15 mouse cellular contexts compared by ENCODE assay signal in the genomic region with DNA sequence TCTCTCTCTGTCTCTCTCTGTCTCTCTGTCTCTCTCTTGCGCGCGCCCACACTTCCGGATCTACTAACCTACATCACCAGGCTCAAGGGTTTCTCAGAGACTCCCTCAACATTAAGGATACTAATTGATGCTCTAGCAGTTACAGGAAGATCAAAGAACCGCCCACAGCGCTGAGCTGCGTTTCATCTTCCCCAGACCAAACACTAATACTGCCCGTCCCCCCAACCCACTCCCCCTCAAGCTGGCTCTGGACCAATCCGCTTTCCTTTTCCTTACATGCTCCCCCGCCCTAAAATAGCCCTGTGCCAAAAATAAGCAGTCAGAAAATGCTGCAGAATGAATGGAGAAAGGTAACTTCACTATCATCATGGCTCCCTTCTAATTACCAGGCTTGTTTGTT.
DNase-seq lines count a peak whose midpoint lies in the region; ATAC-seq and TF ChIP-seq lines count a peak whose summit lies in the region.
"Had no signal": no experiment of that assay in that cellular context is flagged by ENCODE, and none has a peak within 500 bp of the region (broad histone marks: within the 10 kb centered on the region; RNA-seq: fewer than 3 reads in every experiment).

No protein-coding gene starts in this region.

- H3K4me1 ChIP-seq in forebrain, postnatal 0 days (ENCODE audit: insufficient read depth), result no peaks in the 10 kb centered on the region

- no peak overlapping the region for H3K4me2 ChIP-seq in forebrain, postnatal 0 days (ENCODE audit: low read depth)
- H3K4me2 ChIP-seq: limb, embryonic 12.5 days had no signal

- WGBS in forebrain, postnatal 0 days, result 51% methylated on average over 10 of the region's 10 CpGs

- no peak for TF ChIP-seq CTCF in forebrain, postnatal 0 days (IDR thresholded peaks at IDR 0.05; ENCODE audit: low read depth)

- no peak overlapping the region for H3K9ac ChIP-seq in forebrain, postnatal 0 days
- H3K9ac ChIP-seq: limb, embryonic 12.5 days had no signal

- no peaks in the 10 kb centered on the region for H3K27me3 ChIP-seq in forebrain, postnatal 0 days (ENCODE audit: insufficient read depth, low read length)
- H3K27me3 ChIP-seq: limb, embryonic 12.5 days had no signal

- H3K9me3 ChIP-seq in forebrain, postnatal 0 days (ENCODE audit: low read length), result no peaks in the 10 kb centered on the region
- H3K9me3 ChIP-seq: heart, embryonic 10.5 days; limb, embryonic 12.5 days had no signal

- no peaks in the 10 kb centered on the region for H3K36me3 ChIP-seq in forebrain, postnatal 0 days (ENCODE audit: insufficient read depth)
- H3K36me3 ChIP-seq: heart, embryonic 10.5 days; limb, embryonic 12.5 days had no signal

- ATAC-seq in forebrain, postnatal 0 days, result peak; percentile 62; the same call in 1 of the 2 replicates
- ATAC-seq: intestine, embryonic 16.5 days had no signal

- H3K4me3 ChIP-seq in forebrain, postnatal 0 days (ENCODE audit: low read depth, low read length), result no peak overlapping the region
- H3K4me3 ChIP-seq: heart, embryonic 10.5 days; layer of hippocampus, adult 2 months; limb, embryonic 12.5 days had no signal

- no peak overlapping the region for H3K27ac ChIP-seq in forebrain, postnatal 0 days (ENCODE audit: low read depth, low read length)
- H3K27ac ChIP-seq: heart, embryonic 10.5 days; layer of hippocampus, adult 2 months; limb, embryonic 12.5 days; stomach, postnatal 0 days had no signal

- peak; percentile 25 for DNase-seq in kidney, postnatal 10 days
- no peak for DNase-seq in kidney, adult 11 months
- peak; percentile 5 for DNase-seq in right cerebral cortex, adult 18-20 months
- no peak for DNase-seq in right cerebral cortex, postnatal 36 days (ENCODE audit: low spot score in 2 of 2)
- DNase-seq in forebrain, postnatal 0 days, result peak; percentile 49
- no peak for DNase-seq in spleen, postnatal 36 days (ENCODE audit: low spot score in 2 of 2)
- DNase-seq in layer of hippocampus, postnatal 36 days, result no peak
- DNase-seq: adrenal gland, postnatal 14 days; heart, postnatal 36 days; lung, postnatal 36 days had no signal

Comparison
In these comparisons a context has a peak if more than half of its experiments do, and no peak if none do; other contexts are left out.
1. DNase-seq: peak in kidney, postnatal 10 days (single experiment), right cerebral cortex, adult 18-20 months (single experiment) and forebrain, postnatal 0 days (single experiment); none in kidney, adult 11 months (single experiment), right cerebral cortex, postnatal 36 days (0 of 2), spleen, postnatal 36 days (0 of 2) and layer of hippocampus, postnatal 36 days (0 of 2).